8 mouse cellular contexts compared by ENCODE assay signal in genomic region chr7:145102216-145102615, GRCm38 (mm10).
DNase-seq lines count a peak whose midpoint lies in the region; ATAC-seq and TF ChIP-seq lines count a peak whose summit lies in the region.

No protein-coding gene starts in this region.

- no peak overlapping the region for H3K4me2 ChIP-seq in limb, embryonic 12.5 days
- H3K4me2 ChIP-seq in midbrain, embryonic 11.5 days = no peak overlapping the region

- no peaks in the 10 kb centered on the region for H3K9me3 ChIP-seq in limb, embryonic 12.5 days
- H3K9me3 ChIP-seq in midbrain, embryonic 11.5 days (ENCODE audit: control insufficient read depth, low read length) = no peaks in the 10 kb centered on the region

- DNase-seq in layer of hippocampus, adult 2 months (ENCODE audit: low spot score in 2 of 2) = peak; percentile 14 to 28
- no peak for DNase-seq in layer of hippocampus, adult 18-20 months (ENCODE audit: low spot score in 2 of 2)
- peak; percentile 48 to 62 for DNase-seq in frontal cortex, postnatal 10 days (ENCODE audit: low spot score in 2 of 2)
- DNase-seq in heart, postnatal 14 days = peak; percentile 75 to 82
- no peak for DNase-seq in T-cell, adult 2 months (ENCODE audit: low spot score)
- DNase-seq in midbrain, embryonic 11.5 days (ENCODE audit: low spot score, missing footprints) = no peak
- DNase-seq in thymus, postnatal 25 days = no peak

- 0 out of 2 replicates have a peak, but pooled peaks have one; percentile 40 for ATAC-seq in limb, embryonic 12.5 days (ENCODE audit: insufficient number of reproducible peaks, insufficient read depth, low FRiP score, low TSS enrichment, low read depth)
- ATAC-seq in midbrain, embryonic 11.5 days (ENCODE audit: low FRiP score) = no peak

- H3K9ac ChIP-seq in limb, embryonic 12.5 days (replicated peaks) = no peak overlapping the region
- no peak overlapping the region for H3K9ac ChIP-seq in midbrain, embryonic 11.5 days (ENCODE audit: low read length)

- no peaks in the 10 kb centered on the region for H3K27me3 ChIP-seq in limb, embryonic 12.5 days
- H3K27me3 ChIP-seq in midbrain, embryonic 11.5 days (ENCODE audit: control insufficient read depth, insufficient read depth, low read length) = no peaks in the 10 kb centered on the region

- WGBS in limb, embryonic 12.5 days = 56% methylated on average over 6 of the region's 6 CpGs
- WGBS in midbrain, embryonic 11.5 days = 72% methylated on average over 6 of the region's 6 CpGs

- no peak for TF ChIP-seq CTCF in layer of hippocampus, adult 2 months (conservative IDR thresholded peaks at IDR 0.05)

- peaks cover 15% of the 10 kb centered on the region for H3K4me1 ChIP-seq in limb, embryonic 12.5 days (replicated peaks)
- no peaks in the 10 kb centered on the region for H3K4me1 ChIP-seq in midbrain, embryonic 11.5 days (ENCODE audit: control insufficient read depth, insufficient read depth, low read length)

- no peaks in the 10 kb centered on the region for H3K36me3 ChIP-seq in limb, embryonic 12.5 days
- H3K36me3 ChIP-seq in midbrain, embryonic 11.5 days (ENCODE audit: control insufficient read depth, insufficient read depth, low read length) = no peaks in the 10 kb centered on the region

- intact Hi-C loops in heart, postnatal 14 days (cut with DNase I) = no loop called here

- H3K27ac ChIP-seq in layer of hippocampus, adult 2 months = 0 out of 2 replicates have a peak overlapping the region, but pooled peaks have one; percentile 41
- H3K27ac ChIP-seq in limb, embryonic 12.5 days = 0 out of 2 replicates have a peak overlapping the region, but pooled peaks have one; percentile 17
- no peak overlapping the region for H3K27ac ChIP-seq in midbrain, embryonic 11.5 days (ENCODE audit: low read depth, low read length)

- H3K4me3 ChIP-seq in layer of hippocampus, adult 2 months = no peak overlapping the region
- H3K4me3 ChIP-seq in limb, embryonic 12.5 days (replicated peaks) = no peak overlapping the region
- H3K4me3 ChIP-seq in midbrain, embryonic 11.5 days (ENCODE audit: low read depth, low read length) = no peak overlapping the region

Comparison
In these comparisons a context has a peak if more than half of its experiments do, and no peak if none do; other contexts are left out.
1. DNase-seq: peak in layer of hippocampus, adult 2 months (2 of 2), frontal cortex, postnatal 10 days (2 of 2) and heart, postnatal 14 days (2 of 2); none in layer of hippocampus, adult 18-20 months (0 of 2), T-cell, adult 2 months (single experiment), midbrain, embryonic 11.5 days (single experiment) and thymus, postnatal 25 days (single experiment).